Mouse (Mus musculus): ENCODE results near the gene Fsd2. TPM values are rescaled to one million over a fixed set of nuclear protein-coding genes. Genes with fewer than 3 reads are reported as not detected.

Gene Fsd2
- polyA plus RNA-seq, 1 experiment from 2014 or later, result 0.16 TPM

- H3K27ac ChIP-seq (ENCODE audit: low read depth, low read length), result peak overlapping the region; percentile 78
- WGBS, result under 1% methylated on average over 31 of the region's 31 CpGs
- H3K4me2 ChIP-seq (ENCODE audit: low read depth), result peak overlapping the region; percentile 76
- H3K9ac ChIP-seq (ENCODE audit: low read length), result peak overlapping the region; percentile 69
- no peaks in the 10 kb centered on the region for H3K27me3 ChIP-seq (ENCODE audit: control insufficient read depth, insufficient read depth, low read length)
- peak overlapping the region; percentile 57 for H3K4me3 ChIP-seq (ENCODE audit: low read depth, low read length)
- 0 out of 2 replicates have a peak, but pooled peaks cover 8% of the 10 kb centered on the region for H3K4me1 ChIP-seq (ENCODE audit: control insufficient read depth, insufficient read depth, low read length)
- DNase-seq (ENCODE audit: low spot score) (peak; percentile 97), ATAC-seq (ENCODE audit: insufficient read depth, low FRiP score, low TSS enrichment) (peak; percentile 94)
- H3K36me3 ChIP-seq (ENCODE audit: control insufficient read depth, insufficient read depth, low read length), result peaks cover 3% of the 10 kb centered on the region
- no peaks in the 10 kb centered on the region for H3K9me3 ChIP-seq (ENCODE audit: control insufficient read depth, low read length)
These were observed 43.6 kb downstream of the Fsd2 start for GRCm38 (mm10) chr7:81523008-81523662.

DNA sequence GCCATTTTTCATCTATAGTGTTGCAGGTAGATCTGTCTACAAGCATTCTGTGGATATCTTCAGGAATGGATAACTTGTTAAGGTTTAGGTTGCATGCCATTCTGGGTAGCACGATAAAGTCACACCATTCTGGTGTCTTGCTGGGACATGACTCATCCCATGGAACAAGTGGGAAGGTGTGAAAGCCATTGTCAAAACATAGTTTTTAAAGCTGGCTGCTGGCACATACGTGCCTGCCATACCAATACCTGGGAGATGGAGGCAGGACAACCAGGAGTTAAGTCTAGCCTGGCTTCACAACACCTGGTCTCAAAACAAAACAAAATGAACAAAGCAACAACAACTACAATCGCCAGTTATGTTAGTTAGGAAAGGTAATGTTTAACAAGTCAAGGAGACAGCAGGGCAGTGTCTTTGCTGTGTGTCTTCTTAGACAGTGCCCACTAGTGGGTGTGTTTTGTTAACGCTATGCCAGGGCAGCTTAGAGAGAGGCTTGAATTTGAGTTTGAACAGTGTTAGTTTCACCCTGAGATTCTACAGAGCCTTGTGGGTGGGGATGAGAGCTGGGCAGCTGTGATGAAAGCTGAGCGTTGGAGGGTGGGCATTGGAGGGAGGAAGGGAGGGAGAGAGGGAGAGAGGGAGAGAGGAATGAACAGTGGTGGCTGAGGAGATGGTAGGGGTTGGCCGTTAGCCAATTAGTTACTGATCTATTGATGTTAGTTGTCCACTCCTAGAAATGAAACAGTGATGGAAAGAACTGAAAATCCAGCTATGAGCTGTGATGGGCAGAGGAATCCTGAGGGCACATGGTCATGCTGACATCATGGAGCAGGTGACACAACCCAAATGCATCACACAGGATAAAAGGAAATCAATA is 50.4 kb downstream of the Fsd2 start:
- Histone ChIP-seq H3K4me3 (ENCODE audit: low read depth, low read length) (no peak overlapping the region), H3K4me1 (ENCODE audit: control insufficient read depth, insufficient read depth, low read length) (no peaks in the 10 kb centered on the region), H3K4me2 (ENCODE audit: low read depth) (no peak overlapping the region), H3K9ac (ENCODE audit: low read length) (no peak overlapping the region), H3K27me3 (ENCODE audit: control insufficient read depth, insufficient read depth, low read length) (no peaks in the 10 kb centered on the region), H3K36me3 (ENCODE audit: control insufficient read depth, insufficient read depth, low read length) (no peaks in the 10 kb centered on the region), H3K9me3 (ENCODE audit: control insufficient read depth, low read length) (no peaks in the 10 kb centered on the region), H3K27ac (ENCODE audit: low read depth, low read length) (no peak overlapping the region)
- DNase-seq (ENCODE audit: low spot score) (no peak), ATAC-seq (ENCODE audit: insufficient read depth, low FRiP score, low TSS enrichment) (no peak)
- WGBS, result 68% methylated on average over 6 of the region's 6 CpGs

DNA sequence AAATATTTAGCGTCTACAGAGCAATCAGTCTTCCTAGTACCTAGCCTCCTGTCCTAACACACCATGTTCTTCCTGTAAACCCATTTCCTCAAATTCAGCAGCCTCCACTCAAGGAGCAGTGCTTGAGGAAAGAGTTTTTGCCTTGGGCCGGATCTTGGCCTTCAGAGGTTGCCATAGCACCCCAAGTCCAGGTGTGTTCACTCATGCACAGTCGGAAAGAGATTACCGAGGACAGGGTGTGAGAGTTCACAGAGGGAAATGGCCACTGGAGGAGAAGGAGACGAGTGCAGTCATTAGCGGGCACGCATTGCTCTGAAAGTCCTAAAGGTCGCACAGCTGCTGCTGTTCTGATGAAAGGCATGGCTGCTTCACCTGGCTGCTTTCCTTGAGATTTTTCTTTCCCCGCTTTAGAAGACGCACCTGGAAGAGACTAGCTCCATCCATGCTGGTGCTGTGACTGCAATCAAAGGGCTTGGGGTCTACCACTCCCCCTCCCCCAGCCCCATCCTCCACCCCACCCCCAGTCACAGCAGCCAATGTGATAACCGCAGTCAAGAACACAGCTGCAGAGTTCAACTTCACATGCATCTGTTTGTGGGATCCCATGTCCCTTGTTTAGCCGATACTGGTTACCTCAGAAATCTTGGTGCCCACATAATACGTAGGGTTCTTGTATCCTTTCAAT is 51.7 kb downstream of the Fsd2 start:
- ATAC-seq (ENCODE audit: insufficient read depth, low FRiP score, low TSS enrichment) (no peak), DNase-seq (ENCODE audit: low spot score) (no peak)
- WGBS, result 53% methylated on average over 13 of the region's 13 CpGs

DNA sequence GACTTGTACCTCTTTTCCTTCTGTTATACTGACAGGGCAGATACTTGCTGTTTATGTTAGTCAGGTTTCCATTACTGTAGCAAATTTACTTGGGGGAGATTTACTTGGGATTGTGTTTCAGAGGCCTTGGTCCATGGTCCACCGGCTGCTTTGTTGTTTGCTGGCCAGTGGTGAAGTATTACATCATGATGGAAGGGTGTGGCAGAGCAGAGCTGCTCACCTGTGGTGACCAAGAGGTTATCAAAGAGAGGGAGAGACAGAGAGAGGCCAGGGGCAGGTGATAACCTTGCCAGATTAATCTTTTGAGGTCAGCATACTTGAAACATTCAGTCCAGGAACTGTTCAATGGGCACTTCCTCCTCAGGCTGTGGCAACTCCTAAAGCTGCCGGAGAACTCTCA is 65.7 kb downstream of the Fsd2 start:
- Histone ChIP-seq H3K4me1 (ENCODE audit: control insufficient read depth, insufficient read depth, low read length) (peaks cover 4% of the 10 kb centered on the region), H3K36me3 (ENCODE audit: control insufficient read depth, insufficient read depth, low read length) (no peaks in the 10 kb centered on the region), H3K4me3 (ENCODE audit: low read depth, low read length) (no peak overlapping the region), H3K27me3 (ENCODE audit: control insufficient read depth, insufficient read depth, low read length) (no peaks in the 10 kb centered on the region), H3K9me3 (ENCODE audit: control insufficient read depth, low read length) (no peaks in the 10 kb centered on the region), H3K4me2 (ENCODE audit: low read depth) (no peak overlapping the region), H3K27ac (ENCODE audit: low read depth, low read length) (no peak overlapping the region), H3K9ac (ENCODE audit: low read length) (no peak overlapping the region)
- 91% methylated on average over 2 of the region's 2 CpGs for WGBS
- DNase-seq (ENCODE audit: low spot score), result no peak
- ATAC-seq (ENCODE audit: insufficient read depth, low FRiP score, low TSS enrichment), result no peak

More for the DNA sequence above, 51.7 kb downstream of the Fsd2 start:
- no peak overlapping the region for H3K4me2 ChIP-seq (ENCODE audit: low read depth)
- no peaks in the 10 kb centered on the region for H3K27me3 ChIP-seq (ENCODE audit: control insufficient read depth, insufficient read depth, low read length)
- H3K36me3 ChIP-seq (ENCODE audit: control insufficient read depth, insufficient read depth, low read length), result no peaks in the 10 kb centered on the region
- no peaks in the 10 kb centered on the region for H3K4me1 ChIP-seq (ENCODE audit: control insufficient read depth, insufficient read depth, low read length)
- H3K9ac ChIP-seq (ENCODE audit: low read length), result no peak overlapping the region; the same call in 1 of the 2 replicates
- no peak overlapping the region for H3K4me3 ChIP-seq (ENCODE audit: low read depth, low read length)
- no peak overlapping the region for H3K27ac ChIP-seq (ENCODE audit: low read depth, low read length)
- H3K9me3 ChIP-seq (ENCODE audit: control insufficient read depth, low read length), result no peaks in the 10 kb centered on the region

DNA sequence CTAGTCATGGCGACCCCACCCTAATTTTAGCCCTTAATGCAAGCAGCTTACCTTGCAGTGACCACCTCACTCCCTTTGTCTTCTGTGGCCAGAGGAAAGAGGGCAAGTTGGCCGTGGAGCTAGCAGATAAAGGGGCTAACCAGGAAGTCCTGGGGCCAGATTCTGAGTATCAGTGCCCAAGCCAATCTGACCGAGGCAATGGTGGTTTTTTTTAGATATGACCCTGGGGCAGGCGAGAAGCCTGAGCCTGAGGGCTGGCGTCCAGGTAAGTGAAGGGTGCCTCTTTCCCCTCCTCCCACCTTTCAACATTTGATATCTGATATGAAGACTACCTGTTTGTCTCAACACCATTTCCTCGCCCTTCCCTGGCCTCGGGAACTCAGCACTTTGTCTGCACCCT is 68.6 kb downstream of the Fsd2 start, which contains the start of gene BC048679:
BC048679 (minus strand) TSS at position 101 of the 400 bp plus-strand sequence.
- H3K27me3 ChIP-seq (ENCODE audit: control insufficient read depth, insufficient read depth, low read length), result no peaks in the 10 kb centered on the region
- no peaks in the 10 kb centered on the region for H3K36me3 ChIP-seq (ENCODE audit: control insufficient read depth, insufficient read depth, low read length)
- no peaks in the 10 kb centered on the region for H3K9me3 ChIP-seq (ENCODE audit: control insufficient read depth, low read length)
- ATAC-seq (ENCODE audit: insufficient read depth, low FRiP score, low TSS enrichment), result no peak
- no peak within 1 kb of the TSS for H3K4me2 ChIP-seq (ENCODE audit: low read depth)
- no peak within 1 kb of the TSS for H3K4me3 ChIP-seq (ENCODE audit: low read depth, low read length)
- no peak within 1 kb of the TSS for H3K9ac ChIP-seq (ENCODE audit: low read length)
- H3K27ac ChIP-seq (ENCODE audit: low read depth, low read length), result no peak within 1 kb of the TSS
- H3K4me1 ChIP-seq (ENCODE audit: control insufficient read depth, insufficient read depth, low read length), result peaks cover 7% of the 10 kb centered on the region
- no peak for DNase-seq (ENCODE audit: low spot score)
- 76% methylated on average over 7 of the region's 7 CpGs for WGBS

DNA sequence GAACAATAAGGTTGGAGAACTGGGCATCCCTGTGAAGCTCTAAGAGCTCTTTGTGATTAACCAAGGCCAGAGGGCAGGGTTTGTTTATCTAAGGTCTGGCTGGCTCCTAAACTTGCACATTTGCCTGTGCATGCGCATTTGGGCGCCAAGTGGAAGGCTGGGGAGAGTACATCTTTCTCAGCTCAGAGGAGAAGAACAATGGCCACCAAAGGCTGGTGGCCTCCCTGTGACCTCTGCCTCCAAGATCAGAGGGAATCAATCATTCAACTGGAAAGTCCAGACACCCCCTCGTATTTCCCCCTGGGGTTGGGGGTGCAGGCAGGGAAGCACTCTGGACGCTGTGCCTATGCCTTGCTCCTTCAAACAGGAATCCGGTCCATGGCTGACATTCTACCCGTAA is 69.6 kb downstream of the Fsd2 start:
- H3K27ac ChIP-seq (ENCODE audit: low read depth, low read length), result no peak overlapping the region
- peak; percentile 29 for DNase-seq (ENCODE audit: low spot score)
- H3K27me3 ChIP-seq (ENCODE audit: control insufficient read depth, insufficient read depth, low read length), result no peaks in the 10 kb centered on the region

GRCm38 (mm10) chr7:81493331-81494021 is 73.3 kb downstream of the Fsd2 start, which contains the start of gene Ap3b2:
Gene Ap3b2 (minus strand): TSS chr7:81493925.
- peak within 1 kb of the TSS; percentile 91 for H3K27ac ChIP-seq (ENCODE audit: low read depth, low read length)
- DNase-seq (ENCODE audit: low spot score), result peak; percentile 83
- H3K27me3 ChIP-seq (ENCODE audit: control insufficient read depth, insufficient read depth, low read length), result no peaks in the 10 kb centered on the region
- peaks cover 13% of the 10 kb centered on the region for H3K4me1 ChIP-seq (ENCODE audit: control insufficient read depth, insufficient read depth, low read length)
- peak within 1 kb of the TSS; percentile 81 for H3K9ac ChIP-seq (ENCODE audit: low read length)
- H3K4me3 ChIP-seq (ENCODE audit: low read depth, low read length), result peak within 1 kb of the TSS; percentile 67
- 0% methylated on average over 57 of the region's 57 CpGs for WGBS
- H3K4me2 ChIP-seq (ENCODE audit: low read depth), result peak within 1 kb of the TSS; percentile 69
- ATAC-seq (ENCODE audit: insufficient read depth, low FRiP score, low TSS enrichment), result peak; percentile 92
- no peaks in the 10 kb centered on the region for H3K36me3 ChIP-seq (ENCODE audit: control insufficient read depth, insufficient read depth, low read length)
- H3K9me3 ChIP-seq (ENCODE audit: control insufficient read depth, low read length), result no peaks in the 10 kb centered on the region

More for the DNA sequence above, 69.6 kb downstream of the Fsd2 start:
- H3K36me3 ChIP-seq (ENCODE audit: control insufficient read depth, insufficient read depth, low read length), result no peaks in the 10 kb centered on the region
- no peak for ATAC-seq (ENCODE audit: insufficient read depth, low FRiP score, low TSS enrichment)
- 18% methylated on average over 6 of the region's 6 CpGs for WGBS
- H3K4me3 ChIP-seq (ENCODE audit: low read depth, low read length), result no peak overlapping the region
- H3K9ac ChIP-seq (ENCODE audit: low read length), result no peak overlapping the region
- no peaks in the 10 kb centered on the region for H3K9me3 ChIP-seq (ENCODE audit: control insufficient read depth, low read length)
- H3K4me2 ChIP-seq (ENCODE audit: low read depth), result no peak overlapping the region
- H3K4me1 ChIP-seq (ENCODE audit: control insufficient read depth, insufficient read depth, low read length), result peaks cover 7% of the 10 kb centered on the region

GRCm38 (mm10) chr7:81492628-81493027 is 74.1 kb downstream of the Fsd2 start:
- ATAC-seq (ENCODE audit: insufficient read depth, low FRiP score, low TSS enrichment) (no peak), DNase-seq (ENCODE audit: low spot score) (no peak)
- Histone ChIP-seq H3K9me3 (ENCODE audit: control insufficient read depth, low read length) (no peaks in the 10 kb centered on the region), H3K27me3 (ENCODE audit: control insufficient read depth, insufficient read depth, low read length) (no peaks in the 10 kb centered on the region), H3K4me1 (ENCODE audit: control insufficient read depth, insufficient read depth, low read length) (peaks cover 13% of the 10 kb centered on the region), H3K4me2 (ENCODE audit: low read depth) (peak overlapping the region; percentile 69), H3K4me3 (ENCODE audit: low read depth, low read length) (peak overlapping the region; percentile 67), H3K36me3 (ENCODE audit: control insufficient read depth, insufficient read depth, low read length) (no peaks in the 10 kb centered on the region), H3K9ac (ENCODE audit: low read length) (peak overlapping the region; percentile 81), H3K27ac (ENCODE audit: low read depth, low read length) (0 out of 2 replicates have a peak overlapping the region, but pooled peaks have one; percentile 10)
- 37% methylated on average over 9 of the region's 9 CpGs for WGBS

Data from neural tube, embryonic 11.5 days (tissue).